Mouse (Mus musculus) left cerebral cortex, postnatal 10 days (tissue): Measurements from ENCODE around the gene Cep290. TPM values are rescaled to one million over a fixed set of nuclear protein-coding genes. Genes with fewer than 3 reads are reported as not detected.
"Not testable (repeated sequence)": the region's sequence is repeated elsewhere in the genome, so short reads cannot be mapped to it uniquely, and the experiment has no call there.

Source experiments
- DNase-seq, 2 experiments: peaks; one replicate each; pipeline ENCODE4 v3.0.0; 2021 to 2022; ENCODE audit warnings: low spot score in 2 of 2, mixed read lengths in 1 of 2; ENCODE audit errors: extremely low spot score in 1 of 2
- intact Hi-C: fragments of 180-260 bp; cut with DNase I; formaldehyde crosslinking; loops from one replicate; pipeline ENCODE4 v1.15.1; 2025
- total RNA-seq, 2 experiments: library from RNA; stranded (reverse); gene quantifications; 2 replicates each; pipeline ENCODE4 v1.2.3; 2021

Gene Cep290
- total RNA-seq: 10 to 100 TPM in 1 of 2 experiments, 1 to 10 TPM in 1; 9.9 to 10.7 TPM

GRCm38 (mm10) chr10:100487097-100487978 is at the start of gene Cep290, which contains the start of gene Tmtc3:
Gene Cep290 (plus strand): TSS chr10:100487558.
Gene Tmtc3 (minus strand): TSS chr10:100487350.
- intact Hi-C loops: no loop called here
- DNase-seq: peak; percentile 95 to 96

- intact Hi-C loops: no loop called here
These were observed 38.0 kb upstream of the Cep290 start for GRCm38 (mm10) chr10:100449394-100449793.

GRCm38 (mm10) chr10:100460515-100460914 is 26.8 kb upstream of the Cep290 start:
- no peak for DNase-seq
- intact Hi-C loops: no loop called here

More at GRCm38 (mm10) chr10:100449394-100449793, 38.0 kb upstream of the Cep290 start:
- no peak for DNase-seq

GRCm38 (mm10) chr10:100475040-100475439 is 12.3 kb upstream of the Cep290 start:
- no peak for DNase-seq
- intact Hi-C loops: no loop called here

GRCm38 (mm10) chr10:100479538-100479937 is 7.8 kb upstream of the Cep290 start:
- intact Hi-C loops: no loop called here
- no peak for DNase-seq

GRCm38 (mm10) chr10:100486701-100487096 is 659 bp upstream of the Cep290 start:
- intact Hi-C loops: no loop called here
- no peak for DNase-seq

- intact Hi-C loops: no loop called here
- DNase-seq: no peak
These were observed 4.6 kb downstream of the Cep290 start for GRCm38 (mm10) chr10:100491916-100492315.

GRCm38 (mm10) chr10:100498309-100498708 is 11.0 kb downstream of the Cep290 start:
- intact Hi-C loops: no loop called here
- DNase-seq: no peak

GRCm38 (mm10) chr10:100508170-100508569 is 20.8 kb downstream of the Cep290 start:
- intact Hi-C loops: no loop called here
- DNase-seq: no peak

GRCm38 (mm10) chr10:100521617-100522016 is 34.3 kb downstream of the Cep290 start:
- intact Hi-C loops: no loop called here
- no peak for DNase-seq

GRCm38 (mm10) chr10:100522330-100522729 is 35.0 kb downstream of the Cep290 start:
- intact Hi-C loops: no loop called here
- no peak for DNase-seq

- DNase-seq: no peak
- intact Hi-C loops: no loop called here
These were observed 37.4 kb downstream of the Cep290 start for GRCm38 (mm10) chr10:100524499-100525390.

GRCm38 (mm10) chr10:100556566-100557175 is 69.3 kb downstream of the Cep290 start:
- intact Hi-C loops: no loop called here
- no peak for DNase-seq

- DNase-seq, intact Hi-C loops: not testable (repeated sequence)
These were observed 73.0 kb downstream of the Cep290 start for GRCm38 (mm10) chr10:100560194-100560883.

- intact Hi-C loops: no loop called here
- DNase-seq: no peak
These were observed 76.8 kb downstream of the Cep290 start for GRCm38 (mm10) chr10:100564112-100564511.

GRCm38 (mm10) chr10:100571707-100572106 is 84.3 kb downstream of the Cep290 start:
- DNase-seq: no peak
- intact Hi-C loops: no loop called here

GRCm38 (mm10) chr10:100574505-100575149 is 87.3 kb downstream of the Cep290 start:
- DNase-seq: no peak
- intact Hi-C loops: no loop called here

- DNase-seq: no peak
- intact Hi-C loops: no loop called here
These were observed 87.9 kb downstream of the Cep290 start for GRCm38 (mm10) chr10:100575294-100575693.
